Mouse (Mus musculus): ENCODE results near the gene Metrn.

- TF ChIP-seq CTCF (IDR thresholded peaks at IDR 0.05; ENCODE audit: low read depth, low read length) = no peak
- TF ChIP-seq POLR2A (IDR thresholded peaks at IDR 0.05; ENCODE audit: insufficient read depth, low read length) = no peak
Measured at GRCm38 (mm10) chr17:25762591-25762990, 34.3 kb downstream of the Metrn start.

All from ES-Bruce4 (cell line).